Mouse (Mus musculus) erythroblast, embryonic 14.5 days (primary cell): Measurements from ENCODE around the gene Spg11.

Source experiments
- GATA1 ChIP-seq: IDR thresholded peaks from 2 replicates; pipeline ENCODE4 v1.6.1; 2012; ENCODE audit warnings: low read length, inconsistent platforms, mixed read lengths
- TAL1 ChIP-seq: IDR thresholded peaks from 3 replicates; pipeline ENCODE4 v1.6.1; 2012; ENCODE audit warnings: low read length, inconsistent platforms, mixed read lengths

GRCm38 (mm10) chr2:122069144-122069912 lies 48.9 kb downstream of the Spg11 start:
- TF ChIP-seq TAL1 = no peak
- no peak for TF ChIP-seq GATA1
